Mouse (Mus musculus): ENCODE measurements at regions not wholly inside any gene's neighbourhood (a gene's known extent, or its start where the extent isn't known, plus 50 kb on each side); places are given as distances from the start of the nearest gene placed in this dataset.

DNA sequence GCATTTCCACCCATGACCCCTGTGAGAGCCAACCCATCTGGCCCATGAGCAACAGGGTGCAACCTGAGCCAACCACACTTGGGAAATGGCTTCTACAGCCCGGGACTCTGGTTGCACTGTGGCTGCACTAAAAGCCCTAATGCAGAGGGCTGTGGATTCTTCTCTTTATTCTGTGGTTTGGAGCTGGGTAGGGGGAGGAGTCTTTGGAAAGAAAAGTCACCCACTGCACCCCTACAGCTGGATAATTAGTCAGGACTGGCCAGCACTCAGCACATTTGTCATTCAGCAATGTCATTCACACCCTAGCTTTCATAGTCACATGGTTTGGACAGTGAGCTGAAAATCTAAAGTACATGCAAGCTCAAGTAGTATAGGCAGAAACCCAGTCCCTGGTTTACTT is 541.5 kb downstream of the Nfib start:
- intact Hi-C loops (cut with DNase I): no loop called here
- DNase-seq: no peak

DNA sequence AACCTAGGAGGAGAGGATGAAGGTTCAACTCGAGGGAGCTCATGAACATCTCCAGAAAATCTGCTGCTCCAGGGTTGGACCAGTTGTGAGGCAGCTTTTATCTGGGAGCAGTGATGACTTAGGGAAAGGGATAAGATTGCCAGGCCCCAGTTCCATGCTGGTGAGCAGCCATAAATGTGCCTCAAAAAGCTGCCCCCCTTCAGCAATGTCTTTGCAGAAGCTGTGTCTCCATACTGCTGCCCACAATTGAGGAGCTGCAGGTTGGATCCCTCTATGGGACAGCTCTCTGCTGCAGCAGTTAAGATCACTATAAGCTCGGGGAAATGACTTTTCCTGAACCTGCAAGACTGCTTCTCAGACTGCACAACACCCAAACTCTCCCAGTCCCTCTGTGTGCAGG is 543.7 kb downstream of the Nfib start:
- intact Hi-C loops (cut with DNase I): no loop called here
- no peak for DNase-seq

GRCm38 (mm10) chr4:82161232-82161631 is 544.3 kb downstream of the Nfib start:
- DNase-seq: no peak
- intact Hi-C loops (cut with DNase I): no loop called here

- intact Hi-C loops (cut with DNase I): no loop called here
Observed at GRCm38 (mm10) chr4:82160233-82160632, 545.3 kb downstream of the Nfib start.

GRCm38 (mm10) chr4:82155642-82156320 is 549.8 kb downstream of the Nfib start:
- intact Hi-C loops (cut with DNase I): no loop called here
- no peak for DNase-seq

More at GRCm38 (mm10) chr4:82160233-82160632, 545.3 kb downstream of the Nfib start:
- peak in 1 of 2 experiments; percentile 28 for DNase-seq

DNA sequence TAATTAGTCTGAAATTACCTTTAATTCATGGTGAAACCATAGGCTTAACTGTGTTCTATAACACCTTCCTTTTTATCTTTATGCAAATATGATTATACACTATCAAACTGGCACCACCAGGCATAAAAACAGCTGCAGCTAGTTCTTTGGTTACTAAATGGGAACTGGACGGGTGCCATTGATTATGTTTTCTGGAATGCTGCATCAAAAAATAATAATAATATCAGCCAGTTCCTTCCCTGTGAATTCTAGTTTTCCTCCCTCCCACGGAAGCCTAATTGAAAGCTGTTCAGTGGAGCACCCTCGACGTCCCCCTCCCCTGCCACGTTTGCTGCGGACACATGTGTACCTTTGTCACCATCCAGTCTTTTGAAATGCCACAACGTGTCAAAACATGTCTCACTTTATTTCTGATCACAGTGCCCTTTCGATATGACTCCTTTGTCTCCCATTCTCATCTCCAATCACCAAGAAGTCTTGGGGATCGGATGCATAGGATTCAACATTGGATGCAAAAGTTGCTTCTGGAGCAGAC is 551.5 kb downstream of the Nfib start:
- DNase-seq: no peak
- intact Hi-C loops (cut with DNase I): no loop called here

GRCm38 (mm10) chr4:82153604-82154003 is 551.9 kb downstream of the Nfib start:
- DNase-seq: no peak
- intact Hi-C loops (cut with DNase I): no loop called here

DNA sequence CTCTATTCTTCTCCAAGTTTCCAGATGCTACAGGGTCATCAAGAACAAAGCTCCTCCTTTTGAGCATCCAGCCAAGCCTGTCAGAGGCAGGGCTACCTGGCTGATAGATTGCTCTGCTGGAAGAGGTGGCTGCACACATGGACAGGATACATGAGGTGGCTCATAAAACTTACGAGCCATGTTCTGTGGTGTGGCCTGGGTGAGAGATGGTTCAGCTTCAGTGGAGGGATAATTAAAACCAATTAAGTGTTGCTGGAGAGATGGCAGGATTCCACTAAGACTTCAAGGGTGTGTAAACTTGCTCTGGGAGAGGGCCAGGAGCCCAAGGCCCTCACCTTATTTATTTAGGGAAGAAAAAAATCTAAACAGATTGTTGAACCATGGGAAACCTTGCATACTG is 555.6 kb downstream of the Nfib start:
- intact Hi-C loops (cut with DNase I): no loop called here
- no peak for DNase-seq

DNA sequence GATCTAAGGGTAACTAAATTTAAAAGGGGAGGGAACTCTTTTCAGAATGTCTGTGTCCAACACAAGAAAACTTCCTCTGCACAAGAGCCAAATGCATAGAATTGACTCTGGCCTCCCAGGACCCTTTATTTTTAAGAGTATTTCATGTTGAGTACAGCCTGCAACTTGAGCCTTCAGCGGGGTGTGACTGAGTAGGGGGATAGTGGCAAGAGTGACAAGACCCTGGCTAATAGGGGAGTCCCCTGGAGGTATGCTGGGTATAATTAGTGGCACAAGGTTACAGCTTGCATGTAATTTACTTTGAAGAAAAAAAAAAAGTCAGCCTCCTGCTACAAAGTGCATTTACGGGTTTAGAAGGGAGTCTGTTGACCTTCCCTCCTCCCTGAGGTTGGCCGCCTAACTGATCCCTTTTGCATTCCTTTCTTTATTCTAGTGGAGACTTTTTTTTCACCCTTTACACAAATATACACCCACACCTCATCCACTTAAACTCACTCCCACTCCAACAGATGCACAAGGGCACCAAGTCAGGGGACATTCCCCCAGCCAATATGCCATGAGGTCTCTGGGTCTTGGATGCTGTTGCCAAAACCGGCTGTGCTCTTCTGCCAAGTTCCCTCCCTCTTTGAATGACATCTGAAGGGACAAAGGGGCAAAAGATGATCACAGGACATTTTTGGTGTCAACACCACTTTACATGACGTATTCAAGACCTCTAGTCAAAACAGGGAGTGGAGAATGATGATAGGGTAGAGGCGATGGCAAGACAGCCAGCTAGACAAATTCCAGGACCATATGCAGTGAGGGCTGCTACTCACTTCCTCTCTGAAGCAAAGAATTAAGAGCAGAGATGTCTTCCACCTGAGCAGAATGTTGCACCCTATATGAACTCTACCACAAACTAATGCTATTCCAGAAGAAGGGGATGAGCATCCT is 557.2 kb downstream of the Nfib start:
- intact Hi-C loops (cut with DNase I): no loop called here
- no peak for DNase-seq

DNA sequence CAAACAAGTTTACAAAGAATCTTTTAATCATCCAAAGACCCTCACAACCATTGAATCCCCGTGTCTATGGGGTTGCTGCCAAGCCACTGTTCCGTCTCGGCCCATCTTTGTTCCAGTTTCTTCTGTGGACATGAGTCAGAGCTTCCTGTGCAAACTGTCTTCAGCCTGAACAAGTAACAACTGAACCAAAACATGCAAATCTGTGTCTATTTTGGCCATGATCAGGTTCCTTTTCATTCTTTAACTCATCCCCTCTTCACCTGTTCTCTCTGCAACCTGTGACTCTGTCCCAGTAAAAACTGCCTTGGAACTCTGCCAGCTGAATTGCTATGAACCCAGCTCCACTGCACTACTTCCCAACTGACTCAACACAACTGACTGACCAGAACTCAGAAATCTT is 563.2 kb downstream of the Nfib start:
- intact Hi-C loops (cut with DNase I): no loop called here
- no peak for DNase-seq

DNA sequence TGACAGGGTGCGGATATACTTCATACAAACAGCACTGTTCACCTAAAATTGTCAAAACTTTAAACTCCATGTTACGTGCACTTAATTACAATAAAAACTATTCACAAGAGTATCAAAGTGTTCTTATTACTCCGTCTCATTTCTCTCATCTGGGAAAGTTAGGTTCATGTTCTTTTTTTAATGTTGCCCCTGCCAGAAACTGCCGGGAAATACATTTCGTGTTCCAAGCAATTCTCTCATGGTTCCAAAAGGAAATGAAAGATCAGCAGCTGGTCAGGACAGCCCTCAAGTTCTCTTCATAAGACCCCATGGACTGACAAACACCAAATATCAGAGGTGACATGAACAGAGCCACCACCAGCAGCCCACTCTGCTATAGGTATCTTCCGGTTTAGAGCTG is 565.7 kb downstream of the Nfib start:
- DNase-seq: no peak
- intact Hi-C loops (cut with DNase I): loop anchor here (10.0 kb wide), 1 partner anchor 55 kb away; no protein-coding TSS in a partner anchor

GRCm38 (mm10) chr4:82139016-82139415 is 566.5 kb downstream of the Nfib start:
- no peak for DNase-seq
- intact Hi-C loops (cut with DNase I): loop anchor here (10.0 kb wide), 1 partner anchor 56 kb away; no protein-coding TSS in a partner anchor

GRCm38 (mm10) chr4:82132851-82133250 is 572.7 kb downstream of the Nfib start:
- intact Hi-C loops (cut with DNase I): loop anchor here (10.0 kb wide), 1 partner anchor 62 kb away; no protein-coding TSS in a partner anchor

GRCm38 (mm10) chr4:82132326-82132725 is 573.2 kb downstream of the Nfib start:
- intact Hi-C loops (cut with DNase I): loop anchor here (10.0 kb wide), 1 partner anchor 62 kb away; no protein-coding TSS in a partner anchor
- DNase-seq: no peak

More at GRCm38 (mm10) chr4:82132851-82133250, 572.7 kb downstream of the Nfib start:
- DNase-seq: no peak

DNA sequence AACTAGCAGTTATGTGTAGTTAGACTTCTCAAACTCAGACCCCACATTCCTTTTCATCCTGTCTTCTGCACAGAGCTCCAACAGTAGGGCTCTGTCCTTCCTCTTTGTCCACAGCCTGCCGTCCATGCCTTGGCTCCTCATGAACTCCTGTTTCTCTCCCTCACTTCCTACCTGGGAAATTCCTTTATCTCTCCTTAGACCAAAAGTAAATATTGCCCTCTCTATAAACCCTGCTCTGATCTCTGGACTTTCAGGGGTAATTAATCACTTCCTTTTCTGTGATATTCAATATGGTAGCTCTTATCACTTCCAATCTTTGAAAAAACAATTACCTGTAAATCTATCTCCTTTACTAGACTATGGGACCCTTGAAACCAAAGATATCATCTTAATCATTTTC is 576.1 kb downstream of the Nfib start:
- DNase-seq: no peak
- intact Hi-C loops (cut with DNase I): no loop called here

DNA sequence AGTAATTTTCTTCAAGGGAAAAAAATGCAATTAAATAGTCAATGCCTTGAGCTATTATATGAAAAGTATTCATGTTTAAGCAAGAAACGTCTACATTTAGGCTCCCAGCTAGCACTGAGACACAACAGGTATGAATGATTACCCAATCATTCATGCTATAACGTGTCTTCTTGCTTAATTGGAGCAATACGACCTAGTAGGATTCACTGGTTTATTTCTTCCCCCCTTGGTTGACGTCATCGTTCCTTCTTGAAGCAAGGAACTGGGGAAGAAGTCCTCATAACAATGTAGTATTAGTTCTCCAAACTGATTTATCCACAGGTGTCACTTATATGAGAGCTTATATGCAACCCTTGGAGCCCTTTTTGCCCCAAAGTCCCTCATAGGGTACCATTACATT is 581.8 kb downstream of the Nfib start:
- intact Hi-C loops (cut with DNase I): no loop called here
- no peak for DNase-seq

GRCm38 (mm10) chr4:82123101-82123500 is 582.4 kb downstream of the Nfib start:
- DNase-seq: no peak
- intact Hi-C loops (cut with DNase I): no loop called here

- DNase-seq: no peak
- intact Hi-C loops (cut with DNase I): no loop called here
Observed at GRCm38 (mm10) chr4:82120796-82121195, 584.8 kb downstream of the Nfib start.

- DNase-seq: no peak
- intact Hi-C loops (cut with DNase I): no loop called here
Observed at GRCm38 (mm10) chr4:82120326-82120725, 585.2 kb downstream of the Nfib start.

DNA sequence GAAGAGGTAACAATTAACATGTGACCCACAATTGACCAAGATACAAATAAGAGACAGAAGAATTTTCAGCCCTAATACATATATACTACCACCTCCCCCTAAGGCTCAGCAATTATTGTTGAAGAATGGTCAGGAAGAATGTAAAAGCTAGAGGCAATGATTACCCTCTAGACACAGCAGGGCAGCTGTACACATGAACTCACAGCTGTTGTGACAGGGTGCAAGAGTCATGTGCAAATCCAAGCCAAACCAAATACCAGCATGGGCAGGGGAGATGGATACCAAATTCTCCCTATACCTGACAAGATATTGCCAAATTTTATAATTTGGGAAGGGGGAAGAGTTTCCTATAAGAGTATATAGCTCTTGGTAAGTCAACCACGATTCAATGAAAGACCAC is 603.7 kb downstream of the Nfib start:
- DNase-seq: no peak
- intact Hi-C loops (cut with DNase I): no loop called here

DNA sequence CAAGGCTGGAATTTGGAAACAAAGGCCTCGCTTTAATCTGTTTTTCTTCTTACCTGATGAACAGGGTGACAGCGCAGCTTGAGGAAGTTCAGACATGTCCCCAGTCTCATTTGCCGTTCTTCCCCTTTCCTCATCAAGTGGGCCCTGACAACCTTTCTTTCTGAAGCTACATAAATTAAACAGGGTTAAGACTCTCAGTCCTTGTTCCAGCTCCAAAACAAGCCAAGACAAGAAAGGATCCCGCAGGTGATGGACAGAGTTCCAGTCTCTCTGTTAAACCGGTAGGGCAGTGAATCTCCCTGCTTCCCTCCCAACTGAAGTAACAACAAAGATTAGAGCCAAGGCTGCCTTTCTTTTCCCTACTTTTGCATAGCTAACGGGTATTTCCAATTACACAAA is 605.6 kb downstream of the Nfib start:
- intact Hi-C loops (cut with DNase I): no loop called here
- DNase-seq: no peak

Measured in heart, postnatal 14 days (tissue).